Mouse (Mus musculus): Measurements from ENCODE around the gene Olfr1006.
"Not testable (repeated sequence)": the region's sequence is repeated elsewhere in the genome, so short reads cannot be mapped to it uniquely, and the experiment has no call there.

The Olfr1006 gene

DNA sequence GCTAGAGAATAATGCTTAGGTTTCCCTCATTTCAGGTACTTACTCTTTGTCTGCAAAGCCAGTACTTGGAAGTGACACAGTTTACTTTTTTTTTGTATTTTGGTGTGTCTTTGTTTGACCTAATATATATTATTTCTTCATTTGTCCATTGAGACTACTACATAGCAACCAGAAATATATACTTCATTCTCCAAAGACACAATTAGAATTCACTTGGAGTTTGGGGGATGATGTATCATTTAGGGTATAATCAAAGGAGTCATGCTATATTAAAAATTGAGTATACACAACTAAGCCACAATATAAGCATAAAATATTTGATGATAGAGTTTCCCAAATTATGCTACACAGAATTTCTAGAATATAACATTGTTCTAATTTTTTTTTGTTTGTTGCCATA is at the start of gene Olfr1006:
Gene Olfr1006, minus strand, starts transcription at position 101 of the 400 bp plus-strand sequence.
- DNase-seq (ENCODE audit: low read depth, low spot score): no peak

DNA sequence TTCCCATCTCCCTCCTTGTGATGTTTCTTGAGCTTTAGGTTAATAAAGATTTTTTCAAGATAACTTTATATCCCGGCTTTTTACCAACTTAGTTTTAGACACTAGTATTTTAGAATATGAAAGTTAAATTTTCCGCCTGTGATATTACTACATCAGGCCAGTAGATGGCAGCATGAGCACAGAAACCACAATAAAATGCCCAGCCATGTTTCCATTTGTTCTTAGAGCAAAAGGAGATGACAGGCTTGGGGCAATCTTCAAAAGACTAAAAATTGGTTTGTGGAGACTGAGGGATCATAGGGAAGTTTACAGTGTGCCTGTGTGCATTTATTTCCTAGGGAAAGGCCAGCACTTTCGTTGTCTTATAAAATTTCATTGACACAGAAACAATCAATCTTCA is 47.2 kb upstream of the Olfr1006 start:
- no peak for DNase-seq (ENCODE audit: low read depth, low spot score)
- Histone ChIP-seq H3K36me3 (ENCODE audit: control insufficient read depth, insufficient read depth, low read length, poor library complexity, severe bottlenecking) (no peaks in the 10 kb centered on the region), H3K27me3 (ENCODE audit: control insufficient read depth, insufficient read depth, low read length, poor library complexity, severe bottlenecking) (no peaks in the 10 kb centered on the region)

More for the DNA sequence above, at the start of gene Olfr1006:
- Histone ChIP-seq H3K36me3 (ENCODE audit: control insufficient read depth, insufficient read depth, low read length, poor library complexity, severe bottlenecking) (no peaks in the 10 kb centered on the region), H3K27me3 (ENCODE audit: control insufficient read depth, insufficient read depth, low read length, poor library complexity, severe bottlenecking) (no peaks in the 10 kb centered on the region)

DNA sequence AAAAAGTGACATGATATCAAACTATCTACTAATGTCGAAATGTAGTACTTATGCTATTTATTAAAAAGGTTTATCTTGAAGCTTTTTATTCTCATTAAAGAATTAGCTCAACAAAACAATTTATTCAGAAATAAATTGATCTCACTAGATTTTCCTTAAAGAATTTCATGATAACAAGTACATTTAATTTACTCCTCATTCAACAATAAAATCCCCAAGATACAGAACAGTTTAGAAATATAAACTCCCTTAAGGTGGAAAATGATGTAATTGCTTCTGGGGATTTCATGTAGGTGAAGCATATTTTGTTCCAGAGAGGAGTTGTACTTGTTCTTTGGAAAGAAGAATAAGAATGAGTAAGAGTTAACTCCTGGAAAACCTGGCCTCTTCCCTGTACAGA is 36.6 kb upstream of the Olfr1006 start, which contains the start of gene Olfr1009:
Gene Olfr1009, plus strand, starts transcription at position 301 of the 400 bp plus-strand sequence.
- no peaks in the 10 kb centered on the region for H3K27me3 ChIP-seq (ENCODE audit: control insufficient read depth, insufficient read depth, low read length, poor library complexity, severe bottlenecking)
- DNase-seq (ENCODE audit: low read depth, low spot score): no peak
- no peaks in the 10 kb centered on the region for H3K36me3 ChIP-seq (ENCODE audit: control insufficient read depth, insufficient read depth, low read length, poor library complexity, severe bottlenecking)

DNA sequence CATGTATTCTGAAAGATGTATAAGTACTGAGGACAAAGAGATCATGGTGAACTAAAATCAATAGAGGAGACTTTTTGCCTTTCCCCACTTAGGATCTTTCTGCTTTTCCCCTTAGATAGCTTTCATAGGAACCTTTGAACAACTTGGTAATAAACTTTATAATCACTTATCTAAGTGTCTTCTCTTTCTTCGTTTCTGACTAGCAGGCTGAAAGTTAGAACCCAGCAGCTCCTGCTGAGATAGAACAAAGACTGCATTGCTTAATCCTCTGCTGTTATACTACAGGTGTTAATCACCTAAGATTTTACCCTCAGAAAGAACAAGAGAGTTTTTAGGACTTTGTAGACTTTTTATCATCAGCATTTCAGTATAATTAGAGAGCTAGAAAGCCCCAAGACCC is 32.6 kb upstream of the Olfr1006 start:
- H3K36me3 ChIP-seq (ENCODE audit: control insufficient read depth, insufficient read depth, low read length, poor library complexity, severe bottlenecking): no peaks in the 10 kb centered on the region

DNA sequence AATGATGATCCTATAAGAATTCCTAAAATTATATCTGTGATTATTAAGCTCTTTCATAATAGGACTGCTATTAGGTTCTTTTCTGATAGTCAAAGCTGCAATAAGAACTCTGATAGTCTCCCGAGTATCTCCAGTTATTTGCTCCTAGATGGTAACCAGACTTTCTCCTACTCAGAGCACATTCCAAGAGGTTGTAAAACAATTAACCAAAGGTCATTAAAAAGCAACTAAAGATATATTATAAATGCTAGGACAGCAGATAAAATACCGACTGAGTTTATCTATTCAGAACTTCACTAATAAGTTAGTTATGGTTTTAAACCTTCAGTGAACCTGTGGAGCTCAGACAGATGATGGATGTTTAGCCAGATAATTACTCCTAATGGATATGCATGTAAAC is 32.1 kb upstream of the Olfr1006 start:
- DNase-seq (ENCODE audit: low read depth, low spot score); H3K27me3 ChIP-seq (ENCODE audit: control insufficient read depth, insufficient read depth, low read length, poor library complexity, severe bottlenecking); H3K36me3 ChIP-seq (ENCODE audit: control insufficient read depth, insufficient read depth, low read length, poor library complexity, severe bottlenecking): not testable (repeated sequence)

More for the DNA sequence above, 32.6 kb upstream of the Olfr1006 start:
- DNase-seq (ENCODE audit: low read depth, low spot score): no peak
- no peaks in the 10 kb centered on the region for H3K27me3 ChIP-seq (ENCODE audit: control insufficient read depth, insufficient read depth, low read length, poor library complexity, severe bottlenecking)

DNA sequence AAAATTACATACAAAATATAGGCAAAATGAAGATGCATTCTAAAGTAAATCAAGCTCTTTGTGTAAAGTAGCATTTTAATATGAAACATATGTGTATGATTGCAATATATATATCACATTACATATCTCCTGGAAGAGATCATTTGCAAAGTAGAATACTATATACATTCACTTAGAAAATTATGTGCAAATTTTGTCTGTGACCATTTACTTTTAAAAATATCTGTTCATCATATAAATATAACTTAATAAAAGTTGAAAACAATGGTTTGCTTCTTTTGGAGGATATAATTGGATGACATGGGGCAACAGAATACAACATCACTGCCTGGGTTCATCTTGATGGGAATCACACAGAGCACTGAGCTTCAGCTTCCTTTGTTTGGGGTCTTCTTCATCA is 10.6 kb upstream of the Olfr1006 start, which contains the start of gene Olfr1008:
Gene Olfr1008, plus strand, starts transcription at position 301 of the 400 bp plus-strand sequence.
- H3K36me3 ChIP-seq (ENCODE audit: control insufficient read depth, insufficient read depth, low read length, poor library complexity, severe bottlenecking): no peaks in the 10 kb centered on the region
- DNase-seq (ENCODE audit: low read depth, low spot score): no peak
- H3K27me3 ChIP-seq (ENCODE audit: control insufficient read depth, insufficient read depth, low read length, poor library complexity, severe bottlenecking): no peaks in the 10 kb centered on the region

DNA sequence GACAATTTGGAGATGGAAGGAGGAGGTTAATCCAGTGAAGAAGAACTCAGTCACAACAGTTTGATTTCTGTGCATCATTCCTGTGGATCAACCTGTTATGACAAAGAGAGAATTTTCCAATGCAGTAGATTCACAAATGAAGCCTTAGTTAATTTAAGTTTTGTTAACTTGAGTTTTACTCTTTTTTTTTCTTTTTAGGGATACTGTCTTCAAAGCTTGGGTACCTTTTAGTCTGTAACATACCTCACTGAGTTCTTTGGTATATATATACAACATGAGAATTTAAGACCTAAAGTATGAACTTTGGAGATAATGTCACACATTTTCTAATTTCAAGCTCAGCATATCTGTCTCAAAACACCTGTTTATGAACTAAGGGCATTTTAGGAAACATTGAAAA is 14.2 kb downstream of the Olfr1006 start, which contains the start of gene Olfr154:
Gene Olfr154, minus strand, starts transcription at position 101 of the 400 bp plus-strand sequence.
- not testable (repeated sequence) for DNase-seq (ENCODE audit: low read depth, low spot score); H3K36me3 ChIP-seq (ENCODE audit: control insufficient read depth, insufficient read depth, low read length, poor library complexity, severe bottlenecking); H3K27me3 ChIP-seq (ENCODE audit: control insufficient read depth, insufficient read depth, low read length, poor library complexity, severe bottlenecking)

DNA sequence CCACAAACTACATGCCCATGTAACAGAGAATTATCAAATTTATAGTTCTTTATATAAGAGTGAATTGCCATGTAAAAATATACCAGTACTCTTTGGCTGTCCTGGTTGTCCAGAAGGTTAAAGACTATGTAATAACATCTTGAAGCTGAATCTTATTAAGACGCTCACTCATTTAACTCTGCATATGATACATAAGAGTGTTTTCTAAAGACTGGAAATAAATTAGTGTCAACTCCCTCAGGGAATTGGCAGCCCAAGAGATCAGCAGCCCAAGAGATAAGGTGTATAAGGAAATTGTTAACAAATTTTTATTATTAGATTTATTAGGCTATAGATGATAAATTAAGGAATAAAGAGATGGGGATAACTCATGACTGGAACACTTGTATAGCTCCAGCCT is 28.0 kb downstream of the Olfr1006 start, which contains the start of gene Olfr1002:
Gene Olfr1002, minus strand, starts transcription at position 101 of the 400 bp plus-strand sequence.
- Histone ChIP-seq H3K36me3 (ENCODE audit: control insufficient read depth, insufficient read depth, low read length, poor library complexity, severe bottlenecking) (no peaks in the 10 kb centered on the region), H3K27me3 (ENCODE audit: control insufficient read depth, insufficient read depth, low read length, poor library complexity, severe bottlenecking) (no peaks in the 10 kb centered on the region)
- no peak for DNase-seq (ENCODE audit: low read depth, low spot score)

All from splenic B cell, adult 2 months (primary cell).